Mouse (Mus musculus) regulatory T cell (primary cell): ENCODE data around the gene Tmco1.
"Not testable (repeated sequence)": the region's sequence is repeated elsewhere in the genome, so short reads cannot be mapped to it uniquely, and the experiment has no call there.

ENCODE experiments used
- in situ Hi-C: fragments of 300-600 bp; cut with MboI, MseI; formaldehyde crosslinking; loops from one replicate; pipeline ENCODE4 v1.15.1; 2025; ENCODE audit warnings: high pct_unique_total_duplicates

The Tmco1 gene

DNA sequence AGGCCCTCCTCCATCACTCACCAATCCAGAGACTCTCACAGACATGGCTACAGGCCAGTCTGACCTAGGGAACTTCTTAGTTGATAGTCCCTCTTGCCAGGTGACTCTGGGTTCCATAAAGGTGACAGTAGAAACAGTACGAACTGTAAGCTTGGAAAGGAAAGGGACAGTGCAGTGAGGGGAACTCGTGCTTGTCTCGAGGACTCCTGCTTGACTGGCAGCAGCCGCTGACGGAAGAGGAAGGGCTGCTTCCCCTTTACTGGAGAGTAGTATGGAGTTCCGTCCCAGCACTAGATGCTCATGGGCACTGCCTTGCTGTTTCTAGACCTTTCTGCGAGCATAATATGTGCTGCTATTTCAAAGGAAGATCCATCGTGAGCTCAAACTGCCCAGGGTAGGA, 22.9 kb downstream of the Tmco1 start:
- in situ Hi-C loops: loop anchor here (10.0 kb wide), 1 partner anchor 326 kb away; the partner anchor contains the start of gene Fam78b

DNA sequence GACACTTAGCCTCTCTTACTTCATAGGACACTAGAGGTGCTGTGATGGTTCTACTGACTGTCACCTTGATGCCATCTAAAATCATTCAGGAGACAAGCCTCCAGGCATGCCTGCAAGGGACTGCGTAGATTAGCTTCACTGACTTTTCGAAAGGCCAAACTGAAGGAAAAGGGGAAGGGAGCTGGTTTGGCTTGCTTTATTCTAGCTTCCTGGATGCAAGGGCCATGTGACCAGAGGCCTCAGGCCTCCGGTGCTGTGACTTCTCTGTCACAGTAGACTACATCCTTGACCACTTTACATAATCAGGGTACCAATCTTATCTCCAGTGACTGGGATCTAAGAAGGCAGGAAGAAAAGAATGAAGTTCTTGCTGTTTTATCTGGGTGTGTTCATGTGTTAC, 28.2 kb downstream of the Tmco1 start:
- in situ Hi-C loops: loop anchor here (5.0 to 10.0 kb wide), 3 partner anchors 34 to 332 kb away; partner anchors contain the start of gene Fam78b

DNA sequence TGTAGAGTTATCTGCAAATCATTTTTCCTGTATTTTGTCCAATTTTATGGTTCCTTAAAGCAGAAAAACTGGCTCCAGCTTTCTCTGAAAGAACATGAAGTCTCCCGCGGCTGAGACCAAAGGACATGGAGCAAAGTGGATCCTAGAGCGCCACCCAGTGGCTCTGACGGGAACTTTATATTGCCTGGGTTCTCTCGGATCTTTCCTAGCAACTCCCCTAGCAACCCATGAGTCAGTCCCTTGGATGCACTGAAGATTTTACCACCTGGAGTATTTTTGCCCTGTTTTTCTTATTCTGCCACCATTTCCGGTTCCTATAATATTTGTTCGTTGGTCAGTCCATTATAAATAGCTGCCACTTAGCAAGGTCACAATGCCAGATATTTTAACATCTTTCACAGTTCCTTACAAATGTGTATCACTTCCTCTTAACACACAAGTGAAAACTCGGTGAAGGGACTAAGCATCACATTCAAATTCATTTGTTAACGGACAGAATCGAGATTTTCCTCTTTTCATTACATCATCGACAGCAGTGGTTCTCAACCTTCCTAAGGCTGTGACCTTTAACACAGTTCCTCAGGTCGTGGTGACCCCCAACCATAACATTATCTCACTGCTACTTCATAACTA, 29.4 kb downstream of the Tmco1 start:
- in situ Hi-C loops: loop anchor here (5.0 to 10.0 kb wide), 3 partner anchors 35 to 333 kb away; partner anchors contain the start of gene Fam78b

DNA sequence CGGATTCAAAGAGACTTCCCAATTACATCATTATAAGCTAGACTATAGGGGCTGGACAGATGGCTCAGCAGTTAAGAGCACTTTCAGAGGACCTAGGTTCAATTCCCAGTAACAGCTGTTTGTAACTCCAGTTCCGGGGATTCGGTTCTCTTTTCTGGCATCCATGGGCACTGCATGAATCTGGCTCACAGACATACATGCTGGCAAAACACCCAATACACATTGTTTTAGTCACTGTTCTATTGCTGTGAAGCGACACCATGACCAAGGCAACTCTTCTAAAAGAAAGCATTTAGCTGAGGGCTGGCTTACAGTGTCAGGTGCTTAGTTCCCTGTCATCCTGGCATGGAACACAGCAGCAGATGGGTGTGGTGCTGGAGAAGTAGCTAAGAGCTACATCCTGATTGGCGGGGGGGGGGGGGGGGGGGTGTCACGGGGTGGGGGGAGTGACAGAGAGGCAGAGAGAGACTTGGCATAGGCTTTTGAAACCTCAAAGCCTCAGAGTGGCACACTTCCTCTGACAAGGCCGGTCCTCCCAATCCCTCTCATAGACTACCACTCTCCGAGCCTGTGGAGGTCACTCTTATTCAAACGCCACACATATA, 31.1 kb downstream of the Tmco1 start:
- in situ Hi-C loops: loop anchor here (5.0 to 10.0 kb wide), 3 partner anchors 37 to 334 kb away; partner anchors contain the start of gene Fam78b

DNA sequence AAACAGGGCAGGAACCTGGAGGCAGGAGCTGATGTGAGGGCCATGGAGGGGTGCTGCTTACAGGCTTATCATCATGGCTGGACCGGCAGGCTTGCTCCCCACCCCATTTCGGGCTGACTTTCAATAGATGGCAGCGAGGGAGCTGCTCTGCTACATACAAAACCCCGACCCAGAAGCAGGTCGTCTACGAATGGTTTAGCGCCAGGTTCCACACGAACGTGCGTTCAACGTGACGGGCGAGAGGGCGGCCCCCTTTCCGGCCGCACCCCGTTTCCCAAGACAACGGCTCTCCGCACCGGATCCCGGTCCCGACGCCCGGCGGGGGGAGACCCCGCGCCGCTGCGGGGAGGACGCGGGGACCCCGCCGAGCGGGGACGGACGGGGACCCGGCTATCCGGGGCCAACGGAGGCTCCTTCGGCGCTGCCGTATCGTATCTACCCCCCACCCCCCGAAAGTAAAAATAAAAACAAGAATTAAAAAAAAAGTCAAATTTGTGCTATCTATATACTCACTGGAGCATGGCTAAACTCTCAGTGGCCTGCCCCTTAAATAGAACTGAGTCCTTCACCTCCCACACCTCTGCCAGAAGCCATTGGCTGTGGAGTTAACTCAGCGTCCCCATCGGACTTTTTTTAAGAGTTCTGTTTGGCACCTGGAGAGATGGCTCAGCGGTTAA, 32.1 kb downstream of the Tmco1 start:
- in situ Hi-C loops: no loop called here

DNA sequence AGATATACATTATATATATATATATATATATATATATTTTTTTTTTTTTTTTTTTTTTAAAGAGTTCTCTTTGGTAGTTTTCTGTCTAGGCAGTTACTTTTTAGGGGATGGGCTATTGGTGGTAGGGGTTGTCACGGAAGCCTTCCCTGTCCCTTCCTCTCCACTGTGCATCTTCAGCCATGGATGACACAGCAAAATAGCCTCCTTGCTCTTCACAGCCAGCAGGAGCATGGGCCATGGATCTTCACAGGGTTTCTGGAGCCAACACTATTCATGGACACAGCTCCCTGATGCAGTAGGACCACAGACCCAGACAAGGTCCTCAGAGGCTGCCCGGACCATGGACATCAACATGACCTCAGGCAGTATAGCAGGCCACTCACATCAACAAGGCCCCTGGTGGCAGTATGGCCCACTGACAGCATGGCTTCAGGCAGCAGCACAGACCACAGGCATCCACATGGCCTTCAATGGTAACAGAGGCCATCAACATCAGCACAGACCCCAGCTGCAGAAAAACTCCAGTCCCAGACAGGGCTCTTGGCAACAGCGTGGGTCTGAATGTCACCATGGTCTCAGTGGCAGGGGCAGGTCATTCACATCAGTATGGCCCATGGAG, 32.8 kb downstream of the Tmco1 start:
- in situ Hi-C loops: no loop called here

DNA sequence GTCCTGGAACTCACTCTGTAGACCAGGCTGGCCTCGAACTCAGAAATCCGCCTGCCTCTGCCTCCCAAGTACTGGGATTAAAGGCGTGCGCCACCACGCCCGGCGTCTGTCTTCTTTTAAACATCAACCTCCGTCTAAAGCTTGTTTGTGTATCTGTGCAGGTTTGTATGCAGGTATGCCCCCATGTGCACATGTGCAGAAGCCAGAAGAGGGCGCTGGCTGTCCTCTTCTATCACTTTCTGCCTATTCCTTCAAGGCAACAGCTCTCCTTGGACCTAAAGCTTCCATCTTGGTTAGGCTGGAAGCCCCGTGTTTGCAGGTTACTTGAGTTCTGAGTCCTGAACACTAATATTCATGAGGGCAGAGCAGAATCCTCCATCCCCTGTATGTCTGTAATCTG, 34.7 kb downstream of the Tmco1 start:
- in situ Hi-C loops: no loop called here

DNA sequence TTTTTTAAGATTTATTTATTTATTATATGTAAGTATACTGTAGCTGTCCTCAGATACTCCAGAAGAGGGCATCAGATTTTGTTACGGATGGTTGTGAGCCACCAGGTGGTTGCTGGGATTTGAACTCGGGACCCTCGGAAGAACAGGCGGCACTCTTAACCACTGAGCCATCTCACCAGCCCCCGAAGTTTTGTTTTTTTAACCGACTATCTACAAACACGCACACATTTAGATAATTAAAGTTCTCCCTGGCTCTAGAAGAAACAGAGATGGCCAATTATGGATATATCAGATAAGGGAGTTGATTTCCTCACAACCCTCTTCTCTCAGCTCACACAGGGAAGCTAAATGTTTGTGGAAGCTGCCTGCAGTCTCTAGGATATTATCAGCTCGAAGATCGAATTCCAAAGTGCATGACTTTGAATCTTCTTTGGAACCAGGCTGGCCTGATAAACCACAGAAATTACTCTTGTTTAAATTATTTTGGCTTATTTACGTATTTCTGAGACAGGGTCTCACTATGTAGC, 37.9 kb downstream of the Tmco1 start:
- in situ Hi-C loops: not testable (repeated sequence)

DNA sequence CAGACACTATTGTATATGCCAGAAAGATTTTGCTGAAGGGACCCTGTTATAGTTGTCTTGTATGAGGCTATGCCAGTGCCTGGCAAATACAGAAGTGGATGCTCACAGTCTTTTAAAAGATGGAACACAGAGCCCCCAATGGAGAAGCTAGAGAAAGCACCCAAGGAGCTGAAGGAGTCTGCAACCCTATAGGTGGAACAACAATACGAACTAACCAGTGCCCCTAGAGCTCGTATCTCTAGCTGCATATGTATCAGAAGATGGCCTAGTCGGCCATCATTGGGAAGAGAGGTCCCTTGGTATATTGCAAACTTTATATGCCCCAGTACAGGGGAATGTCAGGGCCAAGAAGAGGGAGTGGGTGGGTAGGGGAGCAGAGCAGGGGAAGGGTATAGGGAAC, 41.0 kb downstream of the Tmco1 start:
- in situ Hi-C loops: not testable (repeated sequence)

DNA sequence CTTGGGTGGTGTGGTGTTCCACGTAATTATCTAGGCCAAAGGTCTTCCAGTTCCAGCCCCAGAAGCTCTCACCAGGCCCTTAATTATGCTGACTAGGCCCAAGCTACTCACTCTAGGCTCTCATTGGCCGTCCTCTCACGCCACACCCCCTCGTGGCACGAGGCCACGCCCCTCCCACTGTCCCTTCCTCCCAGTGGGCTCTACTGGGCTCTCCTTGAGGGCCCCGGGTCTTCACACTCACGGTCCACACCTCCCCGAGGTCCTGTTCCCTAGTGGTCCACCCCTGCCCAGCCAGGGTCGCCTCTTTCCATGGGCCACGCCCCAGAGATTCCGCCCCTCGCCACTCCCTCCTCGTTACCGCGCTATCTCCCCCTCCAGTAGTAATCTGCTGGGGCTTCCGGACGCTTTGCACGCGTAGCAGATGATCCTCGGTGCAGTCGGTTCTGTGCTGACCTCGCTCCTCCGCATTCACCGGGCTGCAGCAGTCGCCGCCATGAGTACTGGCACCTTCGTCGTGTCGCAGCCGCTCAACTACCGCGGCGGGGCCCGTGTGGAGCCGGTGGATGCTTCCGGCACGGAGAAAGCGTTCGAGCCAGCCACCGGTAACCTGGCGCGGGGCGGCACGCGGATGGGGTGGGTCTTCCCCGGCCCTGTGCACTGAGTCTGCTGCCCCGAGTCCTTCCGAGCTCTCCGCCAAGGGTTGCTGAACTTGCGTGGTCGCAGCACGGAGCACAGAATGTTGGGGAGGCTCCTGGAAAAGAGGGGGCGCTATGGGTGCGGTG, 41.8 kb downstream of the Tmco1 start, which contains the start of gene Aldh9a1:
Aldh9a1 (plus strand) TSS at position 177 of the 782 bp plus-strand sequence.
- in situ Hi-C loops: loop anchor here (25.0 kb wide), 1 partner anchor 963 kb away; the partner anchor contains the start of gene Tada1

DNA sequence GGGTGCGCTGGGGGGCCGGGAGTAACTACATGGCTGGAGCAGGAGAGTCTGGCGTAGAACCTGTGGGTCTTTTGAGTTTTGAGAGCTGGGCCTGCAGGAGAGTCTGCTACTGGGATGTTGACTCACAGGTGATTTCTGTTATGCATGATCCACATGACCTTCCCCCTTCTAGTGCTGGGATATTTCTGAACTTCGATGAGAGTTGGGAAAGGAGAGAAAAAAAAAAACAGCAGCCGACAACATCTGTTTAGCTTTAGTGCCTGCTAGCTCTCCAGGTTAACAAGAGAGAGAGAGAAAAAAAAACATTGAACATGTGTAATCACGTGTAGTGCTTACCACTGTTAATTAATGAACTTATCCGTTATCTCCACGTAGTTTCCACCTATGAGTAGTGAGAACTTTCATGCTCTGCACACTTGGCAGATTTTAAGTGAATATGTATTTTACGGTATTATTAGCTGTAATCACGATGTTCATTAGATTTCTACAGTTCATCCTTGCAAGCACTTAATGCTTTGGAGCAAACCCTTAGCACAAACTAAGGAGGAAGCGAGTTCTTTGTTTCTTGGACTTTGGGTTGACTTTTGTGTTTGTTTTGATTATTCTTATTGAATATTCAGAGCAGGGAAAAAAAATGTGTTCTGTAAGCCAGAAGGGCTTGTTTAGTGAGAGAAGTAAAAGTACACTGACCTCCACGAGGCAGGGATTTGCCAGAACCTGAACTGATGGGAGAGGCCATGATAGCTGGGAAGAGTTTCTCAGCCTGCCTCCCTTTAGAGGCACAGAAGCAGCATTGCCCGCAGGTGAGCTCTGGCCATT, 42.6 kb downstream of the Tmco1 start:
- in situ Hi-C loops: loop anchor here (25.0 kb wide), 1 partner anchor 964 kb away; the partner anchor contains the start of gene Tada1

DNA sequence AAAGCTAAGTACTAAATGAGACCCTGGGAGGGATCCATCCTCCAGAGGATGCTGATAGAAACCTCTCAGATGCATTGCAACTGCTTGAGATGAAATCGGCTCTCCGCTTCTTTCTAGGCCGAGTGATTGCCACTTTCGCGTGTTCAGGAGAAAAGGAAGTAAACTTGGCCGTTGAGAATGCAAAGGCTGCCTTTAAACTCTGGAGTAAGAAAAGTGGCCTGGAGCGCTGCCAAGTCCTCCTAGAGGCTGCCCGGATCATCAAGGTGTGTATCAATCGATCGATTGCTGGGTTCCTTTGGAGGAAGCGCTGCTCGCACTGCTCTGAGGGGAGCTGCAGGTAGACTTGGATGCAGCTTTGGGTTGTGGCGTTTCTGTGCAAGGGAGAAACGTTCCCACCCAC, 44.2 kb downstream of the Tmco1 start:
- in situ Hi-C loops: loop anchor here (25.0 kb wide), 1 partner anchor 965 kb away; the partner anchor contains the start of gene Tada1

DNA sequence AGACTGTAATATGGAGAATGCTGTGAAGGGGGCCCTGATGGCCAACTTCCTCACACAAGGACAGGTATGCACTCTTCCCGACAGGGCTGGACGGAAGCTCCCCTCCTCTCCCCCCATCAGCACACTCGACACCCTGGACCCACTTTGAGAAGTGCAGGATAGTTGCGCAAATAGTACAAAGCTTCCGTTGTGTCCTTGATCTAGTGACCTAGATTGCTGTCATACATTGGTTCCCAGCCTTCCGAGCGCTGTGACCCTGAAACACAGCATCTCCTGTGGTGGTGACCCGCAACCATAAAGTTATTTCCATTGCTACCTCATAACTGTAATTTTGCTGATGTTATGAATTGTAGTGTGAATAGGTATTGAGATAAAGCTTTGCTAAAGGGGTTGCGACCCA, 49.2 kb downstream of the Tmco1 start:
- in situ Hi-C loops: loop anchor here (25.0 kb wide), 1 partner anchor 970 kb away; the partner anchor contains the start of gene Tada1

DNA sequence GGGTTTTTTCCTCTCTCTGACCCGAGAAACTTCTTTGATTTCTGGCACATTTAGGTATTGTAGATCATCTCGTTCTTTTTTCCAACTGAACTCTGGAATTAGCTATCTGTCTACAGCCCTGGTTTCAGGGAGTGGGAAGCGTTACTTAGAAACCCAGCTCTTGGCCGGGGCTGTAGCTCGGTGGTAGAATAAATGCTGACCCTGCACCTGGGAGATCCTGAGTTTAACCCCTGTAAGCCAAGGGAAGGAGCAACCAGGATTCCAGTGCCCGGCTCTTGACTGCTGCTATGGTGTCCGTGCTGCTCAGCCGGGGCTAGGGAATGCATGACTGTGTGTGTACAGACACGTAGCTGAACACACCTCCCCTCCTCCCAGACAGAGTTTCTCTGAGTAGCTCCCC, 50.6 kb downstream of the Tmco1 start:
- in situ Hi-C loops: loop anchor here (25.0 kb wide), 1 partner anchor 971 kb away; the partner anchor contains the start of gene Tada1

DNA sequence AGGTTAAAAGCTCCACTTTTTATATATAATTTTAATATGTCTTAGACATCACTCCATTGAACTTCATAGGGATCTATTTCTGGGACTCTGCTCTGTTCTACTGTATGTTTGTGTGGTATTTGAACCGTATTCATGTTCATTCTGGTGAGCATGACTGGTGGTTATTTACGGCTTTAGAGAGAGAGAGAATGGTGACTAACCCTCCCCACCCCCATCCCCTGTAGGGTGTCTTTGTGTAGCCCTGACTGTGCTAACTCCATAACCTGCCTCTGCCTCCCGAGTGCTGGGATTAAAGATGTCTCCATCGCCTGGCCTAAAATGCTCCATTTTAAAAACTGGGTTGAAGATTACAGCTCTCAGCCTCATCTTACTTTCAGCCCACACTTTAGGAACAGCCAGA, 52.1 kb downstream of the Tmco1 start:
- in situ Hi-C loops: loop anchor here (25.0 kb wide), 1 partner anchor 973 kb away; the partner anchor contains the start of gene Tada1

DNA sequence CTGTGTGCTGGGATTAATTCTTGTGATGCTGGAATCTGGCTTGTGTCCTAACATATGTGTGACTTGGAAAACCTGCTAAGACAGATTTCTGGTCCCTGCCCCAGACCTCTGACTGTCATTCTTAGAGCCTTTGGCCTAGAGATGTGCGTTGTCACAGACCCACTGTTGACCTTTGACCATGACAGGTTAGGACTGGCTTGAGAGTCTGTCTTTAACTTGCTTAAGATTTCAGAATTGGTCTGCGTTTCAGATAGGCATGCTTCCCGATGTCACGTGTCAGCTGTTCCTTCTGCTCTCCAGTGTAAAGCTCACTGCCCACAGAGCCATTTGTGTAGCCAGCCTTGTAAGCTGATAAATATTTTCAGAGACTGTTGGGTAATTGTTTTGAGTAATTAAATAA, 54.6 kb downstream of the Tmco1 start:
- in situ Hi-C loops: loop anchor here (25.0 kb wide), 1 partner anchor 976 kb away; the partner anchor contains the start of gene Tada1

DNA sequence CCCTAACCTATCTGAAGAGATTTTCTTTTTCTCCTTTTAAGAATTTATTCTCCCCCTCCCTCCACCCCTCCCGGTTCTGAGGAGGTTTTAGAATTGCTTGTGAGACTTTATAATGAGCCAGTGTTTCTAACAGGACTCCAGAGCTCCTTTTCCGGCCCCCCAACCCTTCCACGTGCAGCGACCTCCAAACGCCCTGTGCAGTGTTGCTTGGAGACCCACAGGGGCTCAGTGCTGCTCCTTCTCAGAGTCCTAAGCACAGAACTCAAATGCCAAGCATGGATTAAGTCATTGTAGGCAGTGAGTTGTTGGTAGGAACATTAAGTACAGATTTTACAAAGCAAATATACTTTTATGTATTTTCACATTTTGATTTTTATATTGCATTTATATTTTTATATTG, 55.1 kb downstream of the Tmco1 start:
- in situ Hi-C loops: loop anchor here (25.0 kb wide), 1 partner anchor 976 kb away; the partner anchor contains the start of gene Tada1

DNA sequence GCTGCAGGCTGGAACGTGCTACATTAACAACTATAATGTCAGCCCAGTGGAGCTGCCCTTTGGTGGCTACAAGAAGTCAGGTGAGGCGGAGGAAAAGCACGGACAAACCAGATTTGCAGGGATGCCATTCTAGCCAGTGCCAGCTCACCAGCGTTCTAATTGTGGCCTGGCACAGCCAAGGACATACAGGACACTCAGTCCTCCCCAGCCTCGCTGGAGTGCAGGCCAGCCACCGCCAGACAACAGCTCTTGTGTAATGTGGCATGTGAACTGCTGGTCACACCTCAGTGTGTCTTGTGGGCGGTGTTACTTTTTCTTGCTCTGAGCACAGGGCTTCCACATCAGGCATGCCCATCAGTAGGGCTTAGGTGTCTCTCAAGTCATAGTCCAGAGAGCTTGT, 57.6 kb downstream of the Tmco1 start:
- in situ Hi-C loops: loop anchor here (25.0 kb wide), 1 partner anchor 979 kb away; the partner anchor contains the start of gene Tada1

DNA sequence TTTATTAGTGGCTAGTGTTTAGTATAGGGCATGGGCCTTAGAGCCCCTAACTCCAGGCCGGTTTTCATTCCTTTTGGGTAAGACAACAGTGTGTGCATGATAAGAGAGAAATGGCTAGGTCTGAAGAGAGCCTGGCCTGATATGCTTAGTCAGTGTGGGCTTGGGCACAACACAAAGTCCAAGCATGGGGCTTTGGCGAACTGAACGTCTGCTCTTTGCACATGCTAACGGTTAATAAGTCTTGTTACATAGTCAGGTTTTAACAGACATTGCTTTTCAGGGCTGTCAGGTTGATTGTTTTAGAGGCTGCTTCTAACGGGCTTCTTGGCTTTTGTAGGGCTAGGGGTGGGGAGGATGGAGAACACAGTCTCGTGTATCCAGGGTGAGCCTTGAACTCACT, 58.4 kb downstream of the Tmco1 start:
- in situ Hi-C loops: loop anchor here (25.0 kb wide), 1 partner anchor 979 kb away; the partner anchor contains the start of gene Tada1
